Mouse (Mus musculus): ENCODE results near the gene Itprid1. TPM values are rescaled to one million over a fixed set of nuclear protein-coding genes. Genes with fewer than 3 reads are reported as not detected.
A peak's percentile ranks its signal among the peaks of the same experiment; 100 is the strongest.

Gene Itprid1
- 1 to 10 TPM; 1.2 to 1.5 (median 1.3) TPM for total RNA-seq (2022)

GRCm38 (mm10) chr6:55836650-55837320 lies at the start of gene Itprid1:
Gene Itprid1, plus strand, starts transcription at chr6:55836895.
- peak in 1 of 2 experiments; percentile 19 for DNase-seq (ENCODE audit: low spot score in 2 of 2)

- no peak for DNase-seq (ENCODE audit: low spot score in 2 of 2)
These were observed 47.1 kb upstream of the Itprid1 start for GRCm38 (mm10) chr6:55789557-55789956.

- DNase-seq (ENCODE audit: low spot score in 2 of 2) = peak in 1 of 2 experiments; percentile 19
These were observed 44.7 kb upstream of the Itprid1 start for GRCm38 (mm10) chr6:55791852-55792496.

GRCm38 (mm10) chr6:55792536-55792935 lies 44.2 kb upstream of the Itprid1 start:
- peak in 1 of 2 experiments; percentile 71 for DNase-seq (ENCODE audit: low spot score in 2 of 2)

GRCm38 (mm10) chr6:55802686-55803085 lies 34.0 kb upstream of the Itprid1 start:
- no peak for DNase-seq (ENCODE audit: low spot score in 2 of 2)

- no peak for DNase-seq (ENCODE audit: low spot score in 2 of 2)
These were observed 33.3 kb upstream of the Itprid1 start for GRCm38 (mm10) chr6:55803357-55803756.

GRCm38 (mm10) chr6:55803991-55804680 lies 32.6 kb upstream of the Itprid1 start:
- DNase-seq (ENCODE audit: low spot score in 2 of 2) = peak in 1 of 2 experiments; percentile 78

- peak in 1 of 2 experiments; percentile 52 for DNase-seq (ENCODE audit: low spot score in 2 of 2)
These were observed 32.1 kb upstream of the Itprid1 start for GRCm38 (mm10) chr6:55804681-55805000.

- peak in 1 of 2 experiments; percentile 71 for DNase-seq (ENCODE audit: low spot score in 2 of 2)
These were observed 31.2 kb upstream of the Itprid1 start for GRCm38 (mm10) chr6:55805291-55806137.

- DNase-seq (ENCODE audit: low spot score in 2 of 2) = no peak
These were observed 30.2 kb upstream of the Itprid1 start for GRCm38 (mm10) chr6:55806537-55806936.

GRCm38 (mm10) chr6:55808692-55809091 lies 28.0 kb upstream of the Itprid1 start:
- no peak for DNase-seq (ENCODE audit: low spot score in 2 of 2)

GRCm38 (mm10) chr6:55811153-55811552 lies 25.5 kb upstream of the Itprid1 start:
- peak in 1 of 2 experiments; percentile 88 for DNase-seq (ENCODE audit: low spot score in 2 of 2)

- no peak for DNase-seq (ENCODE audit: low spot score in 2 of 2)
These were observed 24.3 kb upstream of the Itprid1 start for GRCm38 (mm10) chr6:55812353-55812752.

- DNase-seq (ENCODE audit: low spot score in 2 of 2) = peak in 1 of 2 experiments; percentile 42
These were observed 22.3 kb upstream of the Itprid1 start for GRCm38 (mm10) chr6:55814184-55814926.

- DNase-seq (ENCODE audit: low spot score in 2 of 2) = no peak
These were observed 19.8 kb upstream of the Itprid1 start for GRCm38 (mm10) chr6:55816911-55817310.

GRCm38 (mm10) chr6:55829722-55830121 lies 7.0 kb upstream of the Itprid1 start:
- no peak for DNase-seq (ENCODE audit: low spot score in 2 of 2)

GRCm38 (mm10) chr6:55852589-55852988 lies 15.9 kb downstream of the Itprid1 start:
- no peak for DNase-seq (ENCODE audit: low spot score in 2 of 2)

GRCm38 (mm10) chr6:55856085-55856484 lies 19.4 kb downstream of the Itprid1 start:
- DNase-seq (ENCODE audit: low spot score in 2 of 2) = peak in 1 of 2 experiments; percentile 32

GRCm38 (mm10) chr6:55865206-55865605 lies 28.5 kb downstream of the Itprid1 start:
- peak in 1 of 2 experiments; percentile 22 for DNase-seq (ENCODE audit: low spot score in 2 of 2)

GRCm38 (mm10) chr6:55879356-55879960 lies 42.8 kb downstream of the Itprid1 start:
- DNase-seq (ENCODE audit: low spot score in 2 of 2) = no peak
